23 mouse cellular contexts compared by ENCODE assay signal in the genomic region with DNA sequence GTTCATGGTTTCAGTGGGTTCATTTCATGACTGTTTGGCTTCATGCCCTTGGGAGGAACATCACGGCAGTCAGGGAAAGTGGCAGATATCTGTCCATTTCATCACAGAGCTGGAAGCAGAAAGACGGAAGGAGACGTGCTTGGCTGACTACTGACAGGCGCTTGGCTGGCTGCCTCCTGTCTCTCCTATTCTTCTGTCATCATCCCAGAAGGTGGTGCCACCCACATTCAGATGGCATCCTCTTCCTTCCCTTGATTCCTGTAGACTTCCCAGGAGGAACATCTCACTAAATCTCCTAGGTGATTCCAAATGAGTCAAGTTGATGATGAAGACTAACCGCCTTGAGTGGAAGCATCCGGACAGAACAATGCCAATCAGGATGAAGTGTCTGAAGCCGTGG.
"Had no signal": no experiment of that assay in that cellular context is flagged by ENCODE, and none has a peak within 500 bp of the region (broad histone marks: within the 10 kb centered on the region; RNA-seq: fewer than 3 reads in every experiment).

No protein-coding gene starts in this region.

- H3K36me3 ChIP-seq: kidney, embryonic 15.5 days; limb, embryonic 10.5 days; limb, embryonic 13.5 days; liver, embryonic 12.5 days; liver, embryonic 15.5 days; lung, embryonic 15.5 days; stomach, embryonic 15.5 days had no signal

- H3K27me3 ChIP-seq: kidney, embryonic 15.5 days; liver, embryonic 12.5 days; liver, embryonic 15.5 days; lung, embryonic 15.5 days; megakaryocyte, embryonic 14.5 days; stomach, embryonic 15.5 days had no signal

- H3K4me1 ChIP-seq: kidney, embryonic 15.5 days; limb, embryonic 10.5 days; liver, embryonic 12.5 days; liver, embryonic 15.5 days; lung, embryonic 15.5 days; megakaryocyte, embryonic 14.5 days; stomach, embryonic 15.5 days had no signal

- H3K9ac ChIP-seq: kidney, embryonic 15.5 days; limb, embryonic 13.5 days; liver, embryonic 12.5 days; liver, embryonic 15.5 days; lung, embryonic 15.5 days; stomach, embryonic 15.5 days had no signal

- H3K27ac ChIP-seq: hindbrain, postnatal 0 days; kidney, embryonic 15.5 days; limb, embryonic 10.5 days; limb, embryonic 13.5 days; liver, embryonic 12.5 days; liver, embryonic 15.5 days; lung, embryonic 15.5 days; stomach, embryonic 15.5 days had no signal

- ATAC-seq: hindbrain, postnatal 0 days; inflammation-experienced regulatory T-cells, adult 6 months; liver, embryonic 12.5 days had no signal

- H3K4me2 ChIP-seq: kidney, embryonic 15.5 days; limb, embryonic 13.5 days; liver, embryonic 12.5 days; liver, embryonic 15.5 days; lung, embryonic 15.5 days; midbrain, embryonic 11.5 days; stomach, embryonic 15.5 days had no signal

- H3K9me3 ChIP-seq: kidney, embryonic 15.5 days; limb, embryonic 10.5 days; limb, embryonic 13.5 days; liver, embryonic 15.5 days; lung, embryonic 15.5 days; stomach, embryonic 15.5 days had no signal

- H3K4me3 ChIP-seq: kidney, embryonic 15.5 days; limb, embryonic 10.5 days; limb, embryonic 13.5 days; liver, embryonic 12.5 days; liver, embryonic 15.5 days; lung, embryonic 15.5 days; megakaryocyte, embryonic 14.5 days; stomach, embryonic 15.5 days had no signal

- DNase-seq: kidney, adult 11 months; kidney, adult 8-10 months; kidney, postnatal 10 days; kidney, postnatal 36 days; liver; lung, adult 18-20 months; lung, postnatal 10 days; lung, postnatal 36 days; midbrain, embryonic 14.5 days; right cerebral cortex, postnatal 14 days; spleen, adult 18-20 months; thymus, postnatal 25 days had no signal
